Mouse (Mus musculus): ENCODE data around the gene Crtc2.
"Not testable (repeated sequence)": the region's sequence is repeated elsewhere in the genome, so short reads cannot be mapped to it uniquely, and the experiment has no call there.

The Crtc2 gene

GRCm38 (mm10) chr3:90242984-90243775, 10.8 kb upstream of the Crtc2 start, which contains the start of gene Creb3l4:
Creb3l4 (minus strand) TSS chr3:90243512.
- peak in 1 of 2 experiments; percentile 42 for DNase-seq (ENCODE audit: low spot score in 2 of 2)

DNA sequence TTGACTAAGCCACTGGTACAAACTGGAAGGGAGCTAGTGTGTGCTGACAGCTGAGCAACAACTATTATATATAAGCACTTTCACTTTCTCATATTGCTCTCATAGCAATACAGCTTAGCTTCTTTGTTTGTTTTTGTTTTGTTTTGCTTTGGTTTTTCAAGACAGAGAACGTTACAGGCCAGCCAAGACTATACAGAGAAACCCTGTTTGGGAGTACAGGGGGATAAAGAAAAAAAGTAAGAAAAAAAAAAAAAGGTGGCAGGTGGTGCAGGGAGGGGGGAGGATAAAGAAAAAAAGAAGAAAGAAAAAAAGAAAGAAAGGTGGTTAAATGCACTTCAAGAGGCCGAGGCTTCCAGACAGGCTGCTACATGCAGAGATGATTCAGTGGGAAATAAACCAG, 8.6 kb upstream of the Crtc2 start:
- no peak for DNase-seq (ENCODE audit: low spot score in 2 of 2)

DNA sequence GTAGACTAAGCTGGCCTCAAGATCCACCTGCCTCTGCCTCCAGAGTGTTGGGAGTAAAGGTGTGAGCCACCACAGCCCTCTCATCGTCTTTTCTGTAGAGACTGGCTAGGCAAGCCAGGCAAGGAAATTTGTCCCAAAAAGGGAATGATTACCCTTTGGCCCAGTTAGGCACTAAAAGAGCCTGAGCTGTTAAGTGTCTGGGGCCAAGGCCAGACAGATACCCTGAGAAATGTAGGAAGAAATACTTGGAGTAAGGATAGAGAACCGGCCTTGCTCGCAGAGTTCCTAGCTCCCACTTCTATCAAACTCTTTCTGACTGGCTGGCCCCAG, 6.4 kb upstream of the Crtc2 start:
- DNase-seq (ENCODE audit: low spot score in 2 of 2), result peak in 1 of 2 experiments; percentile 33

DNA sequence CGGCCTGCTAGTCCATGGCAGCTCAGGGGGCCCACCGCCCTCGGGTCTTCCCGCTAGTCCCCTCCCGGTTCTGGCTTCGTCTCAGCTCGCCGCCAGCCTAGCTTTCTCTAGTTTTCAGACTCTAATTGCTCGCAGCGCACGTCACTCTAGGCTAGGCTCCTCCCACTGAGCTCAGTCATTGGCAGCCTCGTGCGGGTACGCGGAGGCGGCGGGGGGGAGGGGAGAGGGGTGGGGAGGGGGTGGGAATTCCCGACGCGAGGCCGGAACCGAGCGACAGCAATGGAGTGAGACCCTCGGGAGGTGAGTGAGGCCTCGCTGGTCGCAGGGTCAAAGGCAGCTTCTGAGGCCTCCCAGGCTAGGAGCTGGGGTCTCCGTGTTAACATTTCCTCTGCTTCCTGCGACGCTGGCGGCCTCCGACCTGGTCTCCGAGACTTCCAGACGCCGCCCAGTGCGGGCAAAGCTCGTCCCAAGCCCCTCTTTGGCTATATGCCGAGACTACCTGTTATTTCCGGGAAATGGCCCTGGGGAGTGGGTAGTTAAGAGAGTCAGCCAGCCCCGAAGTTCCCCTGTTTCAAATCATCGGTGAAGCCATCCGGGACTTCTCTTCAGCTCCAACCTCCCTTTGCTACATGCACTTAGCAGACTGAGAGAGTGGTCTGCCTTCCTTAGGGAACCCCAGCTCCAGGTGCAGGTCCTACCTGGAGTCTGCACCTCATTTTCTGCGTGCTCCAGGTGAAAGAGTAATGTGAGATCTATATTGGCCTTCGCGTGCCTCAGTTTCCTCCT, 5.8 kb upstream of the Crtc2 start, which contains the start of gene Slc39a1:
TSS of gene Slc39a1 (plus strand) at position 213 of the 786 bp plus-strand sequence.
- peak; percentile 85 to 94 for DNase-seq (ENCODE audit: low spot score in 2 of 2)

DNA sequence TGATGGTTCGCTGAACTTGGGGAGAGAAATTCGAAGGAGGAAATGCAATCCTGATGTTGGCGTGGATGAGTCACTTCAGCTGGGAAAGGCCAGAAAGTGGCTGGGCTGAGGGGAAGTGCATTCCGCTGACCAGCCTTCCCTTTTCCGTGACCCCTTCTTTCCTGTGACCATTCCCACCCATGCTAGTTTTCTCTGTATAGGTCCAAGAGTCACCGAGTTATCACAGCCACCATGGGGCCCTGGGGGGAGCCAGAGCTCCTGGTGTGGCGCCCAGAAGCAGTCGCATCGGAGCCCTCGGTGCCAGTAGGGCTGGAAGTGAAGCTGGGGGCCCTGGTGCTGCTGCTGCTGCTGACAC, 5.2 kb upstream of the Crtc2 start:
- DNase-seq (ENCODE audit: low spot score in 2 of 2), result no peak

- DNase-seq (ENCODE audit: low spot score in 2 of 2), result no peak
These were observed 3.2 kb upstream of the Crtc2 start for GRCm38 (mm10) chr3:90250791-90251190.

DNA sequence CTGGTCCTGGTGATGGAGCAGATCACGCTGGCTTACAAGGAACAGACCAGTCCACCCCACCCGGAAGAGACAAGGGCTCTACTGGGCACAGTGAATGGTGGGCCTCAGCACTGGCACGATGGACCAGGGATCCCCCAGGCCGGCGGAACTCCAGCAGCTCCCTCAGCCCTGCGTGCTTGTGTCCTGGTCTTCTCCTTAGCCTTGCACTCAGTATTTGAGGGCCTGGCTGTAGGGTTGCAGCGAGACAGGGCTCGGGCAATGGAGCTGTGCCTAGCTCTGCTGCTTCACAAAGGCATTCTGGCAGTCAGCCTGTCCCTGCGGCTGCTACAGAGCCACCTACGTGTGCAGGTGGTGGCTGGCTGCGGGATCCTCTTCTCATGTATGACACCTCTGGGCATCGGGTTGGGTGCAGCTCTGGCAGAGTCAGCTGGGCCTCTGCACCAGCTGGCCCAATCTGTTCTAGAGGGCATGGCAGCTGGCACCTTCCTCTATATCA, 2.2 kb upstream of the Crtc2 start:
- DNase-seq (ENCODE audit: low spot score in 2 of 2), result not testable (repeated sequence)

DNA sequence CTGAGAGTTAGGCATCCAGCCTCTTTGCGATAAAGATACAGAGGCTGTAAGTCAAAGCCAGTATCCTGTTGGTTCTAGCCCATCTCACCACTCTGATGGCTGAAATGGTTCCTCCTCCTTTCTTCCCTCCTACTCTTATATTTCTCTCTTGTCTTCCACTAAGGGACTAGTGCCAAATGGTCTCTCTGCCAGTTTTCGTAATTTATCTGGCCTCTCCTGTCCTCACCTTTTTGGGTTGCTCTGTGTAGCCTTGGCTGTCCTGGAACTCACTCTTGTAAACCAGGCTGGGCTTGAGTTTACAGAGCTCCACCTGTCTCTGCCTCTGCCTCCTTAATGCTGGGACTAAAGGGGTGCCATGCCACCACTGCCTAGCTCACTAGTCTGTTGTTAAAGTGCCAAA, 1.3 kb upstream of the Crtc2 start:
- not testable (repeated sequence) for DNase-seq (ENCODE audit: low spot score in 2 of 2)

DNA sequence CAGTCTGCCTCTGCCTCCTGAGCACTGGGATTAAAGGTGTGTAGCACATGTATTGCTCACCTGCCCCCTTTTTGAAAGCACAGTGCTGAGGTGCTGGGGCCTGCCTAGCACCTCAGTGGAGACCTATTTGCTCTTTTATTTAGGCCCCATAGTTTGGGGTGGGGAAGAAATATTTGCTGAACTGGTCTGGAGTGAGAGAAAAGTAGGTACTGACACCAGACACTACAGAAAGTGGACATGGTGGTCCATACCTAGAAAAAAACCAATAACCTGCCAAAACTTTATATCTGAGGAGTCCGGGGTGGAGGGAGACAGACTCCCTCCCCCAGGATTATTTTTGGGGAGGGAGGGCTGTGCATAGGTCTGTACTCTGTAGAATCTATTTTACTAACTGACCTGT, 789 bp upstream of the Crtc2 start:
- not testable (repeated sequence) for DNase-seq (ENCODE audit: low spot score in 2 of 2)

- no peak for DNase-seq (ENCODE audit: low spot score in 2 of 2)
These were observed 643 bp downstream of the Crtc2 start for GRCm38 (mm10) chr3:90254419-90255193.

GRCm38 (mm10) chr3:90255194-90255565, 1.2 kb downstream of the Crtc2 start:
- no peak for DNase-seq (ENCODE audit: low spot score in 2 of 2)

- DNase-seq (ENCODE audit: low spot score in 2 of 2), result no peak
These were observed 1.9 kb downstream of the Crtc2 start for GRCm38 (mm10) chr3:90255784-90256353.

GRCm38 (mm10) chr3:90256731-90257530, 3.0 kb downstream of the Crtc2 start:
- DNase-seq (ENCODE audit: low spot score in 2 of 2), result no peak

DNA sequence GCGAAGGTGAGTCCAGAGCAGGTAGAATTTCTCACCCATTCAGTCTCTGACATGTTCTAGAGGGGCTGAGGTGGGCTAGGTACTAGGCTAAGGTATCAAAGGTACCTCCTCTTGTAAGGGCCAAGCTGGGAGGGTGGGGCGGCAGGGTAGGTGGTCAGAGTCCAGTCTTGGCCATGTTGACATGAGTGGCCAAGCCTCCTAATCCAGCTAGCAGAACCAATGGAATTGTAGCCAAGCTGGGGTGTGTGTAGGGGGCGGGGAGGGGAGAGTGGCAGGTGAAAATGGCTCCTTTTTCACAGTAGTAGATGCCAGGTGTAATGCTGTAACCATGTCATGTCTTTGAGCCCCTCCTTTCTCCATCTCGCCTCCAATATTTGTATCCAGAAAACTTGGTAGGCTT, 4.6 kb downstream of the Crtc2 start:
- no peak for DNase-seq (ENCODE audit: low spot score in 2 of 2)

GRCm38 (mm10) chr3:90263121-90263771, 9.3 kb downstream of the Crtc2 start:
- no peak for DNase-seq (ENCODE audit: low spot score in 2 of 2)

DNA sequence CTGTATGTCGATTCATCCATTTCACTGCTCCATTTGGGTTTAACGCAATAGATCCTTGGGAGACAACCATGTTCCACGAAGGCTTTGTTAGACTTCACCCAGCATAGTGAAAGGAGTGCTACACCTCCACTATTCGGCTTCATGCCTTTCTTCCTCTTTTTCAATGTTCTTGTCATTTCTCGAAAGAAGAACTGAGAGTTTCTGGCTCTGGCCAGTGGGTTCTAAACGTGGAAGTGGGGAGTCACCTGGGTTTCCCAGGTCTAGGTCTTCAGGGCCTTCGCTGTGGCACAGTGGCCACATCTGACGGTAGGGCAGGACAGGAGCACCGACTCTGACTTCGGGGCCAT, 10.7 kb downstream of the Crtc2 start:
- DNase-seq (ENCODE audit: low spot score in 2 of 2), result no peak

GRCm38 (mm10) chr3:90265034-90265931, 11.3 kb downstream of the Crtc2 start, which contains the start of gene Dennd4b:
Dennd4b (plus strand) TSS chr3:90265185.
- peak; percentile 72 to 88 for DNase-seq (ENCODE audit: low spot score in 2 of 2)

- DNase-seq (ENCODE audit: low spot score in 2 of 2), result no peak
These were observed 12.2 kb downstream of the Crtc2 start for GRCm38 (mm10) chr3:90265932-90266741.

Measured in left cerebral cortex, adult 9 months (tissue).